Mouse (Mus musculus) liver, postnatal 0 days (tissue): Measurements from ENCODE around the gene Sel1l3. TPM values are rescaled to one million over a fixed set of nuclear protein-coding genes. Genes with fewer than 3 reads are reported as not detected.

Experiments
- ATAC-seq: fragments of 200-750 bp; cut with Nextera tagmentation; 2 replicates; pipeline ENCODE4 v1.8.0; 2017; ENCODE audit warnings: mild to moderate bottlenecking, moderate library complexity
- DNase-seq: peaks from one replicate; pipeline ENCODE4 v3.0.0-alpha.2; 2016
- H3K27ac ChIP-seq: fragments of 300-500 bp; sonication (generic); 2 replicates; pipeline ENCODE4 v1.5.1; 2014; ENCODE audit warnings: antibody characterized with exemption, moderate library complexity, mild to moderate bottlenecking, low read depth
- H3K27me3 ChIP-seq: fragments of 300-500 bp; sonication (generic); 2 replicates; pipeline ENCODE4 v1.6.1; 2014; ENCODE audit warnings: low read length, control low read depth, mixed read lengths; ENCODE audit not compliant: insufficient read depth
- H3K36me3 ChIP-seq: fragments of 300-500 bp; sonication (generic); replicated peaks from 2 replicates; pipeline ENCODE4 v1.6.1; 2014; ENCODE audit warnings: mild to moderate bottlenecking, control low read depth, low read length, moderate library complexity, mixed read lengths; ENCODE audit not compliant: insufficient read depth
- H3K4me1 ChIP-seq: fragments of 300-500 bp; sonication (generic); 2 replicates; pipeline ENCODE4 v1.6.1; 2014; ENCODE audit warnings: antibody characterized with exemption, mild to moderate bottlenecking, control low read depth; ENCODE audit not compliant: insufficient read depth
- H3K4me2 ChIP-seq: fragments of 300-500 bp; sonication (generic); 2 replicates; pipeline ENCODE4 v1.6.1; 2014; ENCODE audit warnings: low read depth, mild to moderate bottlenecking, low read length, moderate library complexity, mixed read lengths
- H3K4me3 ChIP-seq: fragments of 300-500 bp; sonication (generic); 2 replicates; pipeline ENCODE4 v1.5.1; 2014; ENCODE audit warnings: low read depth, low read length
- H3K9ac ChIP-seq: fragments of 300-500 bp; sonication (generic); replicated peaks from 2 replicates; pipeline ENCODE4 v1.6.1; 2014; ENCODE audit warnings: mild to moderate bottlenecking, moderate library complexity
- H3K9me3 ChIP-seq: fragments of 300-500 bp; sonication (generic); 2 replicates; pipeline ENCODE4 v1.6.1; 2016; ENCODE audit warnings: mild to moderate bottlenecking, control low read depth, low read length, mixed read lengths
- CTCF ChIP-seq: sonication (generic); IDR thresholded peaks from 2 replicates; pipeline ENCODE4 v1.5.1; 2016; ENCODE audit warnings: antibody characterized with exemption, low read depth
- EP300 ChIP-seq: IDR thresholded peaks from 2 replicates; pipeline ENCODE4 v1.6.1; 2016; ENCODE audit warnings: antibody characterized with exemption, low read depth, mild to moderate bottlenecking
- WGBS: fragments of 180-500 bp; shearing (Covaris S2); extraction: QIAGEN DNeasy Blood & Tissue Kit; methylation state at CpG from one replicate; pipeline ENCODE4 v1.1.7; 2014; ENCODE audit not compliant: insufficient replicate concordance; 5-methylcytosine and 5-hydroxymethylcytosine counted together
- polyA plus RNA-seq: library from polyadenylated mRNA; unstranded; fragments of >200 nt; fragmentation: Nextera tagmentation; extraction: Ambion mirVana; gene quantifications from 2 replicates; pipeline ENCODE4 v1.2.1, GENCODE M21; 2015

Gene Sel1l3
- polyA plus RNA-seq, 1 experiment from 2014 or later = 0.93 TPM

DNA sequence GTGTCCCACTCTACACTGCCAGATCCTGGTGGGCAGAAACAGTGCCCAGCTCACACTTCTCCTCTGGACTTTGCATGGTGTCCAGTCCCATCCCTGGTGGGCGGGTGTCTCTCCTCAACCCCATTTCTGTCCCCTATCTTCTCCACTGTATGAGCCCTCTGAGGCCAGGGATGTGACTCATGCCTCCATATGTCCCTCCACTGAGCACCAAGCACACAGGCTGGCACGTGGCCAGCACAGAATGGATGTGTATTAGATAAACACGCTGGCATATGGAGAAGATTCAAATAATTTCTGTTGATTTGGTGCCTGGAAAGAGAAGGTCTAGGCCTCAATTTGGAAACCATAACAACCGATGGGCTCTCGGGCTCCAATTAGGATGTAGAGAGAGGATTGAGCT is 71.1 kb downstream of the Sel1l3 start:
- WGBS = 74% methylated on average over 5 of the region's 5 CpGs
- Histone ChIP-seq H3K27ac (no peak overlapping the region), H3K36me3 (no peaks in the 10 kb centered on the region), H3K4me1 (no peaks in the 10 kb centered on the region), H3K4me3 (no peak overlapping the region), H3K27me3 (no peaks in the 10 kb centered on the region), H3K9me3 (0 out of 2 replicates have a peak, but pooled peaks cover 2% of the 10 kb centered on the region), H3K9ac (no peak overlapping the region), H3K4me2 (no peak overlapping the region)
- TF ChIP-seq CTCF (no peak), EP300 (no peak)
- ATAC-seq (no peak), DNase-seq (no peak)

DNA sequence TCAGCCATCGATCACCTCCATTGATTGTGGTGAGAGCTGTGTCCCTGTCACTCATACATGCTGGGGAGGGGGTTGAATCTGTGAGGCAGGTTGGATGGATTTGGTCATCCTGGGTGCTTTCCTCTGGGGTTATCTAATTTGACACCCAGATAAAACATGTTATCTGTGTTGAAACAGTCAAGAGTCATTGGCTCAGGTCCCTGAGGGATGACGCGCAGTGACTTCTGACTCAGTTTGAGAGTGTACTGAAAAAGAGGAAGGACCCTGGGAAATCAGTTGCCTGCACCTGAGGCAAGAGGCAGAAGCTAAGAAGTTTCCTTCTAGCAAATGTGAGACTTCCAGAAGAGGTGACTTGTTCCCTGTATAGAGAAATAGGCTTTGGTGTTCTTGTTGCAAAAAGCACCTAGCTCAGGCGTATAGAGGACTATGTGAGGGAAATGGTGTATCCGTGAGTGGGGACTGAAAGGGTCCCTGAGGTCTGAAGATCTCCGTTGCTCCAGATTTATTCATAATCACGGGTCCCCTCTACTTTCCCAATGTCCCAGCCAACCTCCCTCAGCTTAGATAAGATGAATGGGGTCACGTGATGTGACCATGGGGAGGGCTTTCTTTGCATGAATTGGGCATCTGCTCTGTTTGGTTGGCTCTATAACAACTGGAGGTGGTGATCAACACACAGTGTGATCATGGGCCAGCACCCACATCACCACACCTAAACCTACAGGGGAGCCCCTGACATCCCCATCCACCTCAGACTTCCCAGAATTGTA is 73.4 kb downstream of the Sel1l3 start:
- Histone ChIP-seq H3K4me1 (no peaks in the 10 kb centered on the region), H3K4me2 (no peak overlapping the region), H3K4me3 (no peak overlapping the region), H3K9me3 (0 out of 2 replicates have a peak, but pooled peaks cover 2% of the 10 kb centered on the region), H3K9ac (no peak overlapping the region), H3K36me3 (no peaks in the 10 kb centered on the region), H3K27ac (no peak overlapping the region), H3K27me3 (no peaks in the 10 kb centered on the region)
- ATAC-seq = no peak
- DNase-seq = no peak
- 64% methylated on average over 8 of the region's 8 CpGs for WGBS
- TF ChIP-seq EP300 = no peak

DNA sequence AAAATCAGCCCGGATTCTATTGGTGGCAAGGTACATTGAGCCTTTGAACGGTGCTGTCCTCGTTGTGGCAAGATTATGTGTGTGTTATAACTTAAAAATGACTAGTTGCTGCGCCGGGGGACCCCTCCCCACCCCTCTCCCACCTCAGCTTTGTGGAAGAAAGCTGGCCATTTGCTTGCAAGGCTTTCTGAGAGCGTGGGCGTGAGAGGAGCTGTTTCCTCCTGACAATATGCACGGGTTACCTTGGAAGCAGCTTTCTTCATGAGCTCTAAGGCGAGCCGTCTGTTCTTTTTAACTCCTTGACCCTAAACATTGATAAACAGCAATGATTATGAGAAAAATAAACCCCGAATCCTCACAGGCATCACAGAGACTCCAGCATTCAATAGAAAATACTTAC is 74.2 kb downstream of the Sel1l3 start:
- TF ChIP-seq CTCF (no peak), EP300 (no peak)
- ATAC-seq (no peak), DNase-seq (no peak)
- no peaks in the 10 kb centered on the region for H3K9me3 ChIP-seq
- no peak overlapping the region for H3K9ac ChIP-seq
- no peak overlapping the region for H3K27ac ChIP-seq
- H3K4me3 ChIP-seq = no peak overlapping the region
- no peaks in the 10 kb centered on the region for H3K36me3 ChIP-seq
- no peaks in the 10 kb centered on the region for H3K4me1 ChIP-seq
- WGBS = 51% methylated on average over 11 of the region's 11 CpGs
- H3K4me2 ChIP-seq = no peak overlapping the region
- no peaks in the 10 kb centered on the region for H3K27me3 ChIP-seq

DNA sequence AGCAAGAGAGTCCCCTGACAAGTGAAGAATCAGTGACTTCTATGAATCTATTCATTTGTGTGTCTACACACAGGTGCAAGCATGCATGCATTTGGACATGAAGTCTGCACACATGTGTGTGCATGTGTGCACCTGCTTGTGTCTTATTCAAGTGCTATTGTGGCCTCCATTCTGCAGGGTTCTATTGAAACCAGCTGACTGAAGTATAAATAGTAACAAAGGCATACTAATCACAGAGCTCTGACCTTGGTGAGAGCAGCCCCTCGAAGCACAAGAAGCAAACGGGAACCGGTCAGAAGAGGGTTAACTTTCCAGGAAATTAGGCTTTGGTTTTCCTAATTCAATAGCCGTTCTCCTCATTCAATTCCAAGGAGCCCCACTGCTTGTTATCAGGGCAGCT is 74.6 kb downstream of the Sel1l3 start:
- Histone ChIP-seq H3K4me3 (no peak overlapping the region), H3K9ac (no peak overlapping the region), H3K4me1 (no peaks in the 10 kb centered on the region), H3K27ac (no peak overlapping the region), H3K9me3 (no peaks in the 10 kb centered on the region), H3K4me2 (no peak overlapping the region), H3K27me3 (no peaks in the 10 kb centered on the region), H3K36me3 (no peaks in the 10 kb centered on the region)
- no peak for TF ChIP-seq EP300
- TF ChIP-seq CTCF = no peak
- DNase-seq (no peak), ATAC-seq (no peak)
- 57% methylated on average over 4 of the region's 4 CpGs for WGBS

DNA sequence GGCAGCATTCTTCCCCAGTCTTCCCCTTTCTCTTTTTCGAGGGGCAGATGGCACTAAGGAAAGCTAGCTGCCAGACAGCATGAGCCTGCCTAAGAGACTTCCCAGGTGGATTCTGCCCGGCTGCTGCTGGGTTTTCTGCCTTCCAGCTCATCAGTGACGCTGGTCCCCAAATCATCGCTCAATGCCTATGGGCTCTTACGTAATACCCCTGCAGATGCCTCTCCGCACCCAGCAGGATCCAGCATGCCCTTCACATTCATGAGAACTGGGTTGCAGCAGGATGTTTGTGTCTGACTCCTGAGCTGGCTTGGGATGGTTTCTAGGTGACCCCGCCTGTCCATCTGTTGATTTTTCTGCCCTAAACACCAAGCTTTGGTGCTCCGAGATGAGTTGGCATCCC is 75.7 kb downstream of the Sel1l3 start:
- no peak overlapping the region for H3K4me3 ChIP-seq
- no peak overlapping the region for H3K9ac ChIP-seq
- TF ChIP-seq CTCF (no peak), EP300 (no peak)
- DNase-seq = no peak
- no peak for ATAC-seq
- no peaks in the 10 kb centered on the region for H3K9me3 ChIP-seq
- H3K27me3 ChIP-seq = no peaks in the 10 kb centered on the region
- no peaks in the 10 kb centered on the region for H3K4me1 ChIP-seq
- H3K36me3 ChIP-seq = no peaks in the 10 kb centered on the region
- no peak overlapping the region for H3K27ac ChIP-seq
- no peak overlapping the region for H3K4me2 ChIP-seq
- WGBS = 74% methylated on average over 8 of the region's 8 CpGs

DNA sequence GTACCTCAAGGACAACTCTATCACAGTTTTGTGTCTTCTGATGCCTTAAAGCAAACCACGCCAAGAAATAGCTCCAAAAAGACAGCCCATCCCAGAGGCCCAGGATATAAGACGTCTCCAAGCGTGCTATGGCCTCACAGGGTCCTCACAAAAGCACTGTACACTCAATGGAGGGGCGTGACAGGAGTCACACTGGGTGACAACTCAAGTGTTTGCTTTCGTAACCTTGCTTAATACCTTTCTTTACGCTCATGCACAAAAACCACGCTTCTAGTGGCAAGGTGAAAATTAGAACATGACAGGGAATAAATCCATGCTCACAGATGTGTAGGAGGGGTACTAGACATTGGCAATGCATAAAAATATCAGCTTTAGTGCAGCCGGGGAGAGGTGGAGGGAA is 77.7 kb downstream of the Sel1l3 start:
- Histone ChIP-seq H3K27ac (no peak overlapping the region), H3K9ac (no peak overlapping the region), H3K4me2 (no peak overlapping the region), H3K4me3 (no peak overlapping the region), H3K4me1 (no peaks in the 10 kb centered on the region), H3K27me3 (no peaks in the 10 kb centered on the region), H3K36me3 (no peaks in the 10 kb centered on the region), H3K9me3 (no peaks in the 10 kb centered on the region)
- DNase-seq (no peak), ATAC-seq (no peak)
- no peak for TF ChIP-seq CTCF
- TF ChIP-seq EP300 = no peak
- 76% methylated on average over 8 of the region's 8 CpGs for WGBS
